Mouse (Mus musculus) spleen, adult 10 weeks (tissue): Measurements from ENCODE around the gene Vmn1r20. TPM values are rescaled to one million over a fixed set of nuclear protein-coding genes. Genes with fewer than 3 reads are reported as not detected.

Source experiments
- polyA plus RNA-seq: library from polyadenylated mRNA; stranded (reverse); fragments of 350-450 nt; fragmentation: Illumina TruSeq; extraction: RNeasy Lipid Tissue Mini Kit (QIAGEN cat#74804); gene quantifications from one replicate; pipeline ENCODE4 v1.2.3, GENCODE M21; 2015; ENCODE audit warnings: low replicate concordance; ENCODE audit not compliant: insufficient read depth

The Vmn1r20 gene
- not detected for polyA plus RNA-seq

GRCm38 (mm10) chr6:57428630-57429029 is at the start of gene Vmn1r20:
Gene Vmn1r20 (plus strand): TSS chr6:57428930.

GRCm38 (mm10) chr6:57395683-57396082 is 33.0 kb upstream of the Vmn1r20 start, which contains the start of gene Vmn1r18:
Gene Vmn1r18 (minus strand): TSS chr6:57395783.

GRCm38 (mm10) chr6:57403480-57403879 is 25.2 kb upstream of the Vmn1r20 start, which contains the start of gene Vmn1r19:
Gene Vmn1r19 (plus strand): TSS chr6:57403780.

Other genes with a start within 250 kb of the Vmn1r20 start
- not detected for gene Vmn1r13, start 225.6 kb upstream of the Vmn1r20 start, polyA plus RNA-seq
- not detected for gene Vmn1r14, start 197.2 kb upstream of the Vmn1r20 start, polyA plus RNA-seq
- not detected for gene Vmn1r15, start 171.0 kb upstream of the Vmn1r20 start, polyA plus RNA-seq
- not detected for gene Vmn1r16, start 99.4 kb upstream of the Vmn1r20 start, polyA plus RNA-seq
- gene Vmn1r17, start 65.2 kb upstream of the Vmn1r20 start, polyA plus RNA-seq, result not detected
- gene Vmn1r18, start 33.1 kb upstream of the Vmn1r20 start, polyA plus RNA-seq, result not detected
- not detected for gene Vmn1r19, start 25.1 kb upstream of the Vmn1r20 start, polyA plus RNA-seq
- gene Ppm1k, start 106.5 kb downstream of the Vmn1r20 start, polyA plus RNA-seq, result 35.8 TPM
- 42.4 TPM for gene Herc6, start 152.1 kb downstream of the Vmn1r20 start, polyA plus RNA-seq